Mouse (Mus musculus) layer of hippocampus, postnatal 36 days (tissue): ENCODE results near the gene Inhbc. TPM values are rescaled to one million over a fixed set of nuclear protein-coding genes. Genes with fewer than 3 reads are reported as not detected.
A peak's percentile ranks its signal among the peaks of the same experiment; 100 is the strongest.
"Not testable (repeated sequence)": the region's sequence is repeated elsewhere in the genome, so short reads cannot be mapped to it uniquely, and the experiment has no call there.

ENCODE experiments used
- DNase-seq, 2 experiments: peaks; one replicate each; pipeline ENCODE4 v3.0.0; 2022
- total RNA-seq, 2 experiments: library from RNA; stranded (reverse); gene quantifications; 2 replicates each; pipeline ENCODE4 v1.2.3; 2021

Inhbc gene
- total RNA-seq, 2 experiments from 2014 or later = not detected

DNA sequence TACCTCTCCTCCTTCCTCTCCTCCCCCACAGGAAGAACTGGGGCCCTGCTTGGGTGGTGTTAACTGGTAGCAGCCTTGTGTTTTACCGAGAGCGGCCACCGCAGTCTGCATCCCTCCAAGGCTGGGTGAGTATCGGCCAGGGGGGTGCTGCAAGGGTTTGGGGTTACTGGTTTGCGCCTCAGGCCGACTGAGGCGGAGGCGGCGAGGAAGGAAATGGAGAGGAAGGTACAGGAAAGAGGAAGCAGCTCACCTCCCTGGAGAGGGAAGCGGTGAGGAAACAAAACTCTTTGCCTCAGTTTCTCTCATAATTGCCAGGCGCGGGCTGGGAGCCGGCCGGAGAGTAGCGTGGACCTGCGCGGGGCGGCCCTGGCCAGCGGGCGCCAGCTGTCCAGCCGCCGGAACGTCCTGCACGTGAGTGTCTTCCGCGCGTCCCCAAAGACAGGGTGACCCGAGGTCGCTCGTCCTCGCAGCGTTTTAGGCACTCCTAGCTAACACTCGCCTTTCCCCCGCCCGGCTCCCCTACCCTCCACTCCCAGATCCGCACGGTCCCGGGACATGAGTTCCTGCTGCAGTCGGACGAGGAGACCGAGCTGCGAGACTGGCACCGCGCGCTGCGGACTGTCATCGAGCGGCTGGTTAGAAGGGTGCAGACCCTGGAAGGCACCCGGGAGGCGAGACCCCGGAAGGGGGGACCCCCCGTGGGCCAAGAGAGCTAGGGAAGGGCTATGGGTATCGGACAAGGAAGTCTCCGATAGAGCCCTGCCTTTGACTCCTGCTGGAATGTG lies 44.0 kb downstream of the Inhbc start:
- no peak for DNase-seq

DNA sequence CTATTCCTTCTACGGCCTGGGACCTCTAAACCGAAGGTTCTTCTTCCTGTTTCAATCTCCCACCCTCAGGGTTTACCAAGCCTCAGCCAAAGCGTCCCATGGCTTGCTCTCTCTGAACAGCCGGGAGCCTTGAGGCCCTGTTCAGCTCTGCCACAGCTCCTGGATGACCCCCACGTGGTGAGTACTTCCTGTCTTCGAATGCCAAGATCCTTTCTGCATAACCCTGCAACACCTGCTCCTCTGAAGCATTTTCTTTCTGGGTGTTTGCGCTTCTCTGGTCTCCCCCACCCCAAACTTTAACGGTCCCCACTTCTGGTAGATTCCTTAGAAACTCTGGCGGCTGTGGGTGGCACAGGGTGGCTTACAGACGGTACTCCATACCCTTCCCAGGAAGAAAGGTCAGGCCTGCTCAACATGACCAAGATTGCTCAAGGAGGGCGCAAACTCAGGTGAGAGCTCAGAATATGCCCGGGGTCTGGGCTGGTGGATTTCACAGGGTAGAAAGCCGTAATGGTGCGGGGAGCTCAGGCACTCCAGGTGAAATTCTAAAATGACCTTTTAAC lies 44.7 kb downstream of the Inhbc start:
- DNase-seq = no peak

- DNase-seq = no peak
These were observed 45.7 kb downstream of the Inhbc start for GRCm38 (mm10) chr10:127324495-127324894.

DNA sequence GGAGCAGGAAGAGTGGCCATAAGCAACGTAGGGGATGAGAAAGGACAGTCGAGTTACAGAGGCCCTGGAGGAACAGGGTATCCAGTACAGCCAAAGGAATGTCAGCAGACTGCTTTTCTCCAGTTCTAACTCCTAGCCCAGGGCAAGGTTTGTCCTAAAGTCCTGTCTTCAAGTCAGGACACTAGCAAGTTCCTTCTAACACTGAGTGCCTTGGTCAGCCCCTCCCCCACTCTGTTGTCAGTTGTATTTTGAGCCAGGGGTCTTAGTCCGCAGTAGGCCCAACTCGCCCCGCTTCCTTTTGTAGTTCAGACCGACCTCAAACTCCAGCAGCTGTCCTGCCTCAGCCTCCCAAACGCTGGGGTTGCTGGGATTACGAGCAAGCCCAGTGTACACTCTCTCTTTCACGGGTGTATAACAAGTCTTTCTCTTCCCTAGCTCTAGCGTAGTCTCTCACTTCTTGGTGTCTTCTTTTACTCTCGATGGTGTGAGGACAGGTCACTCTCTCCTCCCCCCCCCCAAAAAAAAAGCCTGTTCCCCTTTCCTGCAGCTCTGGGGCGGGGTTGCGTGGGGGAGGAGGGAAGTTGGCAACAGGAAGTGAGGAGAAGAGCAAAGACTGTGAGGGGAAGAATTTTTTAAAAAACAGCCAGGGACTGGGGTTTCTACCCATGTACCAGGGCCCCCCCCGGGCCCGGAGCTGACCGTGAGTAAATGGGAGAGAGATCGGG lies 46.9 kb downstream of the Inhbc start:
- DNase-seq = no peak

DNA sequence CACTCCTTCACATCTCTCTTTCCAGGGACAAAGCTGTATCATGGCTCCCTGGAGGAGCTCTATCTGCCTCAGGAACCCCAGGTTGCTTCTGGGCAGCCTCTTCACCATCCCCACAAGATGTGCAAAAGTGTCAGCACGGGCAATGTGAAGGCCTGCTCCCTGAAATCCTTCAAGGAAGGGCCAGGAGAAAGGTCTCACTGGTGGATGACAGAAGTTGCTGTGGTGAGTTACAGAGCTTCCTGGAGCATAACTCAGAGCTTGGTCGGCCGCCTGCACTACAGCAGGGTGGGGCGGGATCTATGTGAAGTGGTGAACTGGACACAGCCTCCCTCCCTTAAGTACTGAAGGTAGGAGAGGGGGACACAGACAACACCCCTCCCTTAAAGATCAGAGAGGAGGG lies 47.6 kb downstream of the Inhbc start:
- no peak for DNase-seq

- DNase-seq = no peak
These were observed 48.1 kb downstream of the Inhbc start for GRCm38 (mm10) chr10:127322178-127322577.

GRCm38 (mm10) chr10:127321621-127322020 lies 48.6 kb downstream of the Inhbc start, which contains the start of gene Arhgap9:
Gene Arhgap9 (plus strand): TSS chr10:127321964.
- DNase-seq = no peak

DNA sequence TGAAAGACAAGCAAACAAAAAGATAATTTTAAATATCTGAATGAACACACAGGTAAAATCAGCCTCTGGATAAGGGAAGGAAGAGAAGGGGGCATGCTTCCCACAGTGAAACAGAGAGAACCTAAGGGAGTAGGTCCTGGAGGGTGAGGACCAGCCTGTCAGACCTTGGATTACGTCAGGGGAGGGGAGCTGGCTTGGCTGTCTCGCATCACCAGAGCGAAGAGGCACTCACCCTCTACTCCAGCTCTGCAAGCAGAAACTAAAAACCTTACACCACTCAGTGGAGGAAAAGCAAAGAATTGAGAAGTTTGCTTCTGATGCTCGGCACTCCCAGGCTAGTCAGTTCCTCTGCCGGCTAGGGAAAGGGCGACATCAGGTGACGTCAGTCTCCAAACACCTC lies 50.3 kb downstream of the Inhbc start:
- no peak for DNase-seq

DNA sequence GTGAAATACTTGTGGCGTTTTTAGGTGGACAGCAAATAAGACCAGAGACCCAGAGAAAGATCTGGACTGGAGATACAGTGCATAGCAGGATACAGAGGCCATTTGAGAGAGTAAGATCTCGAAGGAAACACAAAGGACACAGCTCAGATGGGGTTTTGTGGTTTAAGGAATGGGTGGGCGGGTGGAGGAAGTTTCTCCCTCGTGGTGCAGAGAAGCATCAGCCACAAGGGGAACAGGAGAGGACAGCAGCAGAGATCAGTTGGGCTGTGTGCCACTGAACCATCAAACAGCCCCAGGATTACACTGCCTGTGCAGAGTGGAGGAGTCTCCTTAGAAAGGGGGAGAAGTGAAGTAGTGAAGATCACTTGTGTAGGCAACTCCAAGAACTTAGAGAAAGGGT lies 52.2 kb downstream of the Inhbc start:
- no peak for DNase-seq

- DNase-seq = no peak
These were observed 53.0 kb downstream of the Inhbc start for GRCm38 (mm10) chr10:127317277-127317676.

DNA sequence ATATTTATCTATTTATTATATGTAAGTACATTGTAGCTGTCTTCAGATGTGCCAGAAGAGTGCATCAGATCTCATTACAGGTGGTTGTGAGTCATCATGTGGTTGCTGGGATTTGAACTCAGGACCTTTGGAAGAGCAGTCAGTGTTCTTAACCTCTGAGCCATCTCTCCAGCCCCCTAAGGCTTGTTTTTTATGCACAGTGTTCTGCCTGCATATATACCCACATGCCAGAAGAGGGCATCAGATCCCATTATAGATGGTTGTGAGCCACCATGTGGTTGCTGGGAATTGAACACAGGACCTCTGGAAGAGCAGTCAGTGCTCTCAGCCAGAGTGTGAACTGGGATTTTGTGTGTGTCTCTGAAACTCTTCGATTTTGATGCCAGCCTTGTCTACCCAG lies 55.3 kb downstream of the Inhbc start:
- DNase-seq = not testable (repeated sequence)

- not testable (repeated sequence) for DNase-seq
These were observed 56.7 kb downstream of the Inhbc start for GRCm38 (mm10) chr10:127313516-127313915.

DNA sequence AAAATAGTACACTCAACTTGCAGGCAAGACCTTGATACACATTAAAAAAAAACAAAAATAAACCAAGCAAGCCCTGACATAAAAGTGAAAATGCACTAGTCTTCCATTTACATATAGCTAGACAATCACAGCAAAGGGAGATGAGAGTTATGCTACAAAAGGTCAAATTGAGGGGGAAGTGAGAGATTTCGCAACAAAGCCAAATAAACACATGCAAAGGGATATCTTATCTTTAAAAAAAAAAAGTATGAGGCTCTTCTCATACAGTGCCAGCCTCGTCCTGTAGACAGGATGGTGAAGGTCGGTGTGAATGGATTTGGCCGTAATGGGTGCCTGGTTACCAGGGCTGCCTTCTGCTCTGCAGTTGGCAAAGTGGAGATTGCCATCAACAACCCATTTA lies 57.4 kb downstream of the Inhbc start:
- no peak for DNase-seq

DNA sequence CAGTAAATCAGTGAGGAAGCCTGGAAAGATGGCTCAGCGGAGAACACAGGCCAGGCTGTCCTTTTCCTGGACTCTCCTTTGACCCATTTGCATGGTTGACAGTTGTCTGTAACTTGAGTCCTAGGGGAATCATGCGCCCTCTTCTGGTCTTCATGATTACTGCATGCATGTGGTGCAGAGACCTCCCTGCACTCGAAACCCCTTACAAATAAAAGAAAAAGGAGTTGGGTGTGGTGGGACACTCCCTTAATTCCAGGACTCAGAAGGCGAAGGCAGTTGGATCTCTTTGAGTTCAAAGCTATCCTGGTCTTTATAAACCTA lies 57.9 kb downstream of the Inhbc start:
- DNase-seq = peak; percentile 66 to 74

DNA sequence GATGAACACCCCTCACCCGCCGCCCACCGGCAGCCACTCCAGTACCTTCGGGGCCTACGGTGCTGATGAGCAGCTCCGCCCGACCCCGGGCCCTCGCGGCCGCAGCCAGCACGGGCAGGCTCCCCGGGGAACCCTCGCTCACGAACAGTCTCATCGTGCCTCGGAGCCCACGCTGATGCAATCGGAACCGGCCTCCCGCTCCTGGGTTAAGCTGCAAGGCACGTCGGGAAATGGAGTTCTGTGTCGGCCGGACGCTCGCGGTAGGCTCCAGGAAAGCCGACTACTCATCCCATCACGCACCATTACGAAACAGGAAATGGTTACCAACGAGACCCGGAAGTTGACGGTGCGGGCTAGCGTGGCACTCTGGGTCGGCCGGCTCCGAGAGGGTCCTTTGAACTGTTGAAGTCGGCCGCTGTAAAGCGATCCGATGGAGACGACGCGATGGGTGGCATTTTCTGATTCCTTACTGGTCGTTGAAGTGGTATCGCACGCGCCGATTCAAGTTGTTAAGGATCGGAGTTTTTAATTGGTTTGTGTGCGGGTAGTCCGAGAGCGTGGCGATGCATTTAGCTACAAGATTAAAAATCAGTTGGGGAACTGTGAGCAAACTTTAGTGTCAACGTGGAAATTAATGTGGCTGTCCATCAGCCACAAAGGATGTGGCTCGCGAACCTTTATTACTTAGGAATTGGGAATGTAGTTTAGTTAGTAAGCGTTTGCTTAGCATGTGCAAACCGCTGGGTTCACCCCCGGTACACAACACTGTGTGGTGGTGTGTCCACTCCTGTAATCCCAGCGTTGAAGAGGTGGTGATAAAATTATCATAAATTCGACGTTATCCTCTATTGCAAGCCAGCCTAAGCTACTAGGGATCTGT lies 58.5 kb downstream of the Inhbc start, which contains the start of gene Mars:
Mars (minus strand) TSS at position 311 of the 880 bp plus-strand sequence.
- DNase-seq = peak; percentile 94 to 95

DNA sequence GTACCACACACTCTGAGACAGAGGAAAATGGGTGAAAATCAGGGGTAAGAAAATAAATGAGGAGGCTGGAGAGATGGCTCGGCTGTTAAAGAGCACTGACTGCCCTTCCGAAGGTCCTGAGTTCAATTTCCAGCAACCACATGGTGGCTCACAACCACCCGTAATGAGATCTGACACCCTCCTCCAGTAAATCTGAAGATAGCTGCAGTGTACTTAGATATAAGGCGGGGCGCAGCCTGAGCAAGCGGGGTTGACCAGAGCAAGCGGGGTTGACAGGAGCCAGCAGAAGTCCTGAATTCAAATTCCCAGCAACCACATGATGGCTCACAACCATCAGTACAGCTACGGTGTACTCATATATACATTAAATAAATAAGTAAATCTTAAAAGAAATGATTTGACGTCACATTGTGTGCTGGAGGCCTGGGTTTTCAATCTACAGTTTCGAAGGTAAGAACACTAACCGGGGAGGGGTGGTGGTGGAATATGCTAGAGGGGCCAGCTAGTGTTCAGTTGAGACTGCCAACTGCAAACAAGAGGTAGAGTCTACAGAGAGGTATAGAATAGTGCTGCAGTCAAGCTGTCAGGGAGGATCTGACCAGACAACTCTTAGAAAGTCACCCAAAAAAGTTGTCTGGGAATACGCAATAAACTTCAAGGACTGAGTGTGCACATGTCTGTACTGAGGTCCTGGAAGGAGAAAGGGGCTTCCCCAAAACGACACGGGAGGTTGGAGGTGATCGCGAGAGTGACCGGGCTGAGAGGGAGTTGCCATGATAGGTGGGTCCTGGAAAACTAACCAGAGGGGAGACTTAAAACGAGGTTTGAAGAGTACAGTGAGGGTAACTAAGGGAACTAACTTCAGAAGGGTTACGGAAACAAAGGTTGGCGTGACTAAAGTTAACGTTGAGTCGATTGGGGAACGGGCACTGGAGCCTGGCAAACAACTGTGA lies 59.4 kb downstream of the Inhbc start:
- no peak for DNase-seq

GRCm38 (mm10) chr10:127309167-127309566 lies 61.1 kb downstream of the Inhbc start:
- DNase-seq = not testable (repeated sequence)
